Mouse (Mus musculus) ES-Bruce4 (cell line): ENCODE data around the gene Gpnmb. TPM values are rescaled to one million over a fixed set of nuclear protein-coding genes. Genes with fewer than 3 reads are reported as not detected.

Experiments
- H3K27ac ChIP-seq: 2 replicates; pipeline ENCODE4 v1.5.1; 2012; ENCODE audit warnings: low read length, inconsistent platforms; ENCODE audit not compliant: insufficient read depth
- H3K27me3 ChIP-seq: 2 replicates; pipeline ENCODE4 v1.6.1; 2012; ENCODE audit warnings: mild to moderate bottlenecking, low read length, inconsistent platforms; ENCODE audit not compliant: control insufficient read depth, poor library complexity, insufficient read depth, severe bottlenecking
- H3K36me3 ChIP-seq: 2 replicates; pipeline ENCODE4 v1.6.1; 2012; ENCODE audit warnings: inconsistent platforms, mild to moderate bottlenecking, low read length, moderate library complexity; ENCODE audit not compliant: control insufficient read depth, poor library complexity, insufficient read depth, severe bottlenecking
- H3K4me1 ChIP-seq: one replicate; pipeline ENCODE4 v1.8.1; 2011; ENCODE audit warnings: low read length; ENCODE audit not compliant: control insufficient read depth, insufficient read depth
- H3K4me3 ChIP-seq: 2 replicates; pipeline ENCODE4 v1.5.1; 2011; ENCODE audit warnings: low read depth, mild to moderate bottlenecking, low read length
- H3K9ac ChIP-seq: 2 replicates; pipeline ENCODE4 v1.6.1; 2012; ENCODE audit warnings: low read depth, mild to moderate bottlenecking, inconsistent platforms; ENCODE audit not compliant: poor library complexity, severe bottlenecking
- H3K9me3 ChIP-seq: replicated peaks from 2 replicates; pipeline ENCODE4 v1.6.1; 2012; ENCODE audit warnings: mild to moderate bottlenecking, low read length, inconsistent platforms; ENCODE audit not compliant: control insufficient read depth, poor library complexity, insufficient read depth, severe bottlenecking
- CTCF ChIP-seq: IDR thresholded peaks from one replicate; pipeline ENCODE4 v1.8.1; 2011; ENCODE audit warnings: low read depth, low read length
- EP300 ChIP-seq: IDR thresholded peaks from 2 replicates; pipeline ENCODE4 v1.6.1; 2011; ENCODE audit warnings: low read depth, low read length; ENCODE audit not compliant: insufficient read depth
- POLR2A ChIP-seq: IDR thresholded peaks from one replicate; pipeline ENCODE4 v1.8.1; 2011; ENCODE audit warnings: low read length; ENCODE audit not compliant: insufficient read depth
- polyA plus RNA-seq: library from polyadenylated mRNA; stranded (reverse); fragments of >200 nt; gene quantifications from 2 replicates; pipeline ENCODE4 v1.2.4, GENCODE M21; 2011; ENCODE audit warnings: low read depth; ENCODE audit not compliant: missing spikeins, insufficient read depth, insufficient read length

Gpnmb gene
- polyA plus RNA-seq, 1 experiment, result 2.5 TPM

- Histone ChIP-seq H3K4me3 (peak overlapping the region; percentile 66), H3K9ac (no peak overlapping the region), H3K27ac (no peak overlapping the region), H3K9me3 (no peaks in the 10 kb centered on the region), H3K4me1 (peaks cover 2% of the 10 kb centered on the region), H3K27me3 (no peaks in the 10 kb centered on the region), H3K36me3 (no peaks in the 10 kb centered on the region)
- TF ChIP-seq EP300 (no peak), POLR2A (no peak), CTCF (no peak)
Observed at GRCm38 (mm10) chr6:49037268-49037662, 919 bp downstream of the Gpnmb start.

DNA sequence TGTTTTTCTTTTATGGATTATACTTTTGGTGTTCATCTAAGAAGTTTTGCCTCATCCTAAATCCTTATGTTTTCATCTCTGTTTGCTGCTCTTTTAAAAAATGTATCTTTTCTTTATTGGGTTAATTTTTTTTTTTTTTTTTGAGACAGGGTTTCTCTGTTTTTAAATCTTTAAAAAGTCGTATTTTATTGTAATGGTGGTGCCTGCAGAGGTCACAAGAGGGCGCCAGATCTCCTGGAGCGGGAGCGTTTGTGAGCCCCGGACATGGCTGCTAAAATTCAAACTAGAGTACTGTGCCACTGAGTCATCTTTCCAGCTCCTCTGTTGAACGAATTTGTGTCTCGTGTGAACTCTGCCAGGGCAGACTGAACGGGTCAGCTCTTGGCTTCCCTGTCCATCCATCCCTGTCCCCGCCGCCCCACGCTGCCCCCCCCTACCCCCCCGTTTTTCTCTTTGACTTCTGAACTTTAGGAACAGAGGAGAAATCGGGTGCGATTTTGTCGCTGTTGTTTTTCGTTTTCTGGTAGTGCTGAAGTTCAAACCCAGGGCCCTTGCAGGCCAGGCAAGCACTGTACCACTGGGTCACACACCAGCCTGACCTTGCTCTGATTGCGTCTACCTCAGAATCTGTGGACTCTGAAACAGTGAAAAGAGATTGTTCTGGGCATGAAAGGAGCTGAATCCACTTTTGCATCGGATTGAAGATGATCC lies 3.3 kb downstream of the Gpnmb start:
- no peaks in the 10 kb centered on the region for H3K9me3 ChIP-seq
- H3K27ac ChIP-seq, result no peak overlapping the region
- TF ChIP-seq EP300 (no peak), CTCF (peak; percentile 72)
- H3K36me3 ChIP-seq, result no peaks in the 10 kb centered on the region
- peak overlapping the region; percentile 18 for H3K4me3 ChIP-seq
- no peaks in the 10 kb centered on the region for H3K27me3 ChIP-seq
- peaks cover 2% of the 10 kb centered on the region for H3K4me1 ChIP-seq
- H3K9ac ChIP-seq, result peak overlapping the region; percentile 84

DNA sequence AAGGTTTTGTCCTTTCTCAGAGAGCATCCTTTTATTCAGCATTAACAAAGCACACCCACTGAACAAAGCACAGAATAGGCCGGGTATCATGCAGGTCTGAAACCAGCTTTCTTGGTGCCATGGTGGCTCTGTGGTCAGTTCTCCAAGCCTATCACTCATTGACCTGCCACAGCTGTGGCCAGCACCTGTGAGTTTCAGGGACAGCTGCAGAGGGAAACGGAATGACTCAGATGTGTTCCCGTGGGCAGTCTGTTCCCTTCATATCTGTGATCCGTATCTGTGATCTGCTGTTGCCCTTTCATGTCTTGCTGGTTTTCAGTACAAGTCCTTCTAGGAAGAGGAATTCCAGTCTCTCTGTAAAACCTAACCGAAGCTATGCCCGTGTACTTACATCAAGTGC lies 10.2 kb downstream of the Gpnmb start:
- no peak overlapping the region for H3K4me3 ChIP-seq
- no peaks in the 10 kb centered on the region for H3K36me3 ChIP-seq
- no peak overlapping the region for H3K27ac ChIP-seq
- no peaks in the 10 kb centered on the region for H3K27me3 ChIP-seq
- no peaks in the 10 kb centered on the region for H3K4me1 ChIP-seq
- no peak overlapping the region for H3K9ac ChIP-seq
- no peak for TF ChIP-seq CTCF
- no peak for TF ChIP-seq EP300
- TF ChIP-seq POLR2A, result no peak
- H3K9me3 ChIP-seq, result no peaks in the 10 kb centered on the region

DNA sequence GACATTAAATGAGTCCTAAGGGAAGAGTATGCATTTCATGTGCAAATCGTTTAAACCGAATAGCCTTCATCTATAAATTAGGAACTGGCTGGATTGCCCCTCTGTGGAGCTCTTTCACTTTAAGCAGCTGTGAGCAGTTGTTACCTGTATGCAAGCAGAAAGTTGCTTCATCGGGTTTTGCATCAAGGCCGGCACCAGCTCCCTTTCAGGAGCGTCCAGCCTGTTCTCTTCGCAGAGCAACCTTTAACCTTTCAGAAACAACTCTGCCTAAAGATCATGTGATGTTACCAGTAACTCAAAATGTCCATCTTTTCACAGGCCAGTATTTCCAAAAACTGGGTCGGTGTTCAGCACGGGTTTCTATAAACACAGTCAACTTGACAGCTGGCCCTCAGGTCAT lies 10.6 kb downstream of the Gpnmb start:
- H3K4me1 ChIP-seq, result no peaks in the 10 kb centered on the region
- no peak overlapping the region for H3K9ac ChIP-seq
- no peak overlapping the region for H3K4me3 ChIP-seq
- H3K36me3 ChIP-seq, result no peaks in the 10 kb centered on the region
- TF ChIP-seq POLR2A (no peak), CTCF (no peak), EP300 (no peak)
- H3K9me3 ChIP-seq, result no peaks in the 10 kb centered on the region
- H3K27me3 ChIP-seq, result no peaks in the 10 kb centered on the region
- no peak overlapping the region for H3K27ac ChIP-seq

GRCm38 (mm10) chr6:49047848-49048247 lies 11.5 kb downstream of the Gpnmb start:
- TF ChIP-seq POLR2A (no peak), EP300 (no peak), CTCF (no peak)
- Histone ChIP-seq H3K9me3 (no peaks in the 10 kb centered on the region), H3K9ac (no peak overlapping the region), H3K27me3 (no peaks in the 10 kb centered on the region), H3K4me3 (no peak overlapping the region), H3K36me3 (no peaks in the 10 kb centered on the region), H3K4me1 (no peaks in the 10 kb centered on the region), H3K27ac (no peak overlapping the region)

- Histone ChIP-seq H3K9me3 (no peaks in the 10 kb centered on the region), H3K9ac (no peak overlapping the region), H3K27me3 (no peaks in the 10 kb centered on the region), H3K4me3 (no peak overlapping the region), H3K27ac (no peak overlapping the region), H3K4me1 (no peaks in the 10 kb centered on the region), H3K36me3 (no peaks in the 10 kb centered on the region)
- no peak for TF ChIP-seq POLR2A
- TF ChIP-seq EP300, result no peak
- TF ChIP-seq CTCF, result no peak
Observed at GRCm38 (mm10) chr6:49048395-49048794, 12.0 kb downstream of the Gpnmb start.
